Mouse (Mus musculus): ENCODE data around the gene Rplp2. TPM values are rescaled to one million over a fixed set of nuclear protein-coding genes. Genes with fewer than 3 reads are reported as not detected.

The Rplp2 gene
- total RNA-seq, 2 experiments from 2014 or later = 1,459 to 1,825 TPM

DNA sequence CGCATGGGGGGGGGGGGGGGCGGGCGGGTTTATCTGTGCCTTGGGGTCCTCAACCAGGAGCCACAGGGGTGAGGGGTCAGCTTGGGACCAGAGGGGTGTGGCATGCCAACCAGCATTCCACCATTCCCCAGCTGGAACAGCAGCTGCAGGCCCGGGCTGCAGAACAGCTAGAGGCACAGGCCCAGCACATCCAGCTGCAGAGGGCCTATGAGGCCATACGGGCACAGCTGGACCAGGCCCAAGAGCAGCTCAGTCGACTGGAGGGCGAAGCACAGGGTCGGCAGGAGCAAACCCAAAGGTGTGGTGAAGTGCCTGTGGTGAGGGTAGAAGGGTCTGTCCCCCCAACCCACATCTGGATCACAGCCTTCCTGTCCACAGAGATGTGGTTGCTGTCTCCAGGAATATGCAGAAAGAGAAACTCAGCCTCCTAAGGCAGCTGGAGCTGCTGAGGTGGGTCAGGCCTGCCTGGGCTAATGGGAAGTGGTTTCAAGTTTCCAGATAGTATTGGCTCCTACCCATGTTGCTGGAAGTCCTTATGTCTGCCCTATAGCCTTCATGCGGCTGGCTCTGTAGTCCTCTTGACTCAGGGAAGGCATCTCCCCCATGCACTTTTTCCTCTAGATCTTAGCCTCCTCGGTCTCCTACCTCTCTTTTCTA, 18.3 kb downstream of the Rplp2 start:
- ATAC-seq (ENCODE audit: poor library complexity, severe bottlenecking) = no peak

DNA sequence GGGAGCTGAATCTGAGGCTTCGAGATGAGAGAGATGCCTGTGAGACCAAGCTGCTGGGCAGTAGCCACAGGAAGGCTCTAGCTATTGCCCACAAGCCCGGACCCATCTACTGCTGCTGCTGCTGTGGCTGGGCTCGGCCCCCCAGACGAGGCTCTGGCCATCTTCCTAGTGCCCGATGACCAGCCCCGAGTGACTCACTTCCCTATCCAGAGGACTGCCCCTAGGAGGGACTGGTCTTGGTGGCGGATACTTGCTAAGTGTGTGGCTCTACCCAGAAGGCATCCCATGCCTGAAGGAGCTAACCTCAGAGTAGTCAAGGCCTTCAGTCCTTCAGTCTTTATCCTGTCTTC, 18.9 kb downstream of the Rplp2 start:
- ATAC-seq (ENCODE audit: poor library complexity, severe bottlenecking) = no peak

DNA sequence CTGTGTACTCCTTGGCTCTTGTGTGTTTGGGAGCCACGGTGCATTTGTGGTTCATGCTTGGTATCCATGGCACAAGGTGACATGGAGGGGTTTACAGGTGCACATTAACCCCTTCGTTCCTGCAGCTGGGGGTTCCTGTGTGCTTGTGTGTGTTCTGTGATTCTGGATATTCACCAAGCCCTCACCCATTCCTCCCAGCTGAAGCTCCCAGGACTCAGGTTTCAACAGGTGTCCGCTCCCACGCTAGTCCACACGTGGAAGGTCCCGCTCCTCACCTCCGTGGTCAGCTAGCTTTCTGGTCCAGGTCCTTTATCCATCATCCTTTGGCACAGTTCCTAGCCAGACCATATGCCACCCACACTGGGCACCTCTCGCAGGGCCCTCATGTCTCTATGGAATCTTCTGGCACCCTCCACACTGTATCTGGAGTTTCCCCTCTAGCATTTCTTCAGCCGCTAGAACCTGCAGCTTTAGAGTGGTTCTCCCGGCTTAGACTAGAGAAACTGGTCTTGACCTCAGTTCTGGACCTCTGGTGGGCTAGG, 19.5 kb downstream of the Rplp2 start:
- ATAC-seq (ENCODE audit: poor library complexity, severe bottlenecking) = no peak

DNA sequence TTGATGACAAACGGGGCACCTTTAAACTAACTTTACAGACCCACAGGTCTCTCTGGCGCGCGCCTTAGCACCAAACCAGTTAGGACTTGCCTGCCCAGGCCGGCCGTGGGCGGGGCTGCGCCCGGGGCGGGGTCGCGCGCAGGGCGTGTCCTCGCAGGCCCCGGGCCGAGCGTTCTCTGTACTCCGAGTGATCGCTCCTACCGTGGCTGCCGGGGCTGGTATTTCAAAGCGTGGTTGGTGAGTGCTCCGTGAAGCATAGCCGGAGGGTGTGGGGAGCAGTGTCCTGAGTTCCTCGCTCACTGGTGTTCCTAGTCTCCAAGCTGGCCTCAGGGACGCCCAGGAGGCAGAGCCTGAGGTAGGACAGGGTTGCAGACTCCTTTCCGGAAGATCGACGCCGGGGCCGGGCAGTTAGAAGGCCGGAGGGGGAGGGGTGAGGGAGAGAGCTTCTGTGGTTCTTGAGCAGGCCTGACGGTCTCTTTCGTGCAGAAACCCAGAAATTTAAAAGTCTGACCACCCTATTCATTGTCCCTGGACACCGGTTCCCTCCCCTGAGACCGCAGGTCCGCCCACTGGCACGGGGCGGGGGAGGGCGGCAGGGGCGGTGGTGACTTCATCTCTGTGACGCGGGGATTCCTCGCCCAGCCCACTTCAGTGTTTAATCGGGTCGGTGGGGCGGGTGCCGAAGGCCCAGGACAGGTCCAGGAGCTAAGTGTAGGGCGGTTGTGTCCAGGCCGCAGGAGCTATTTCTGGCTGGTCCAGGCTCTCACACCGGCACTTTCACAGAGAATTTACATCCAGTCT, 20.3 kb downstream of the Rplp2 start, which contains the start of gene Cd151:
Gene Cd151 (plus strand): TSS at position 163 of the 801 bp plus-strand sequence.
- peak; percentile 73 for ATAC-seq (ENCODE audit: poor library complexity, severe bottlenecking)

DNA sequence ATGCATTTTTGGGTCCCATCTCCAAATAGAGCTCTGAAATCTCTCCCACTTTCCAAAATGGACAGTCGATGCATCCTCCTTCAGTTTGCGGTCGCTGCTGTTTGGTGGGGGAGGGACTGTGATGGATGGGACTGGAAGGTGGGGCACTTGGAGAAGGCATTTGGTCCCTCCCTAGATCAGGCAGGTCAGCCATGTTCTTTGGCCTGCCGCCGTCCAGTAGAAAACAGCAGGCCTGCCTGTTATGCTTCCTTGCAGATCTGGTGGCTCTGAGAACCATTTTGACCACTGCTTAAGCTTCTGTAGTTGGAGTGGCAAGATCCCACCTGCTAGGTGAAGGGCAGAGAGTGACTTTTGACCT, 21.0 kb downstream of the Rplp2 start:
- no peak for ATAC-seq (ENCODE audit: poor library complexity, severe bottlenecking)

DNA sequence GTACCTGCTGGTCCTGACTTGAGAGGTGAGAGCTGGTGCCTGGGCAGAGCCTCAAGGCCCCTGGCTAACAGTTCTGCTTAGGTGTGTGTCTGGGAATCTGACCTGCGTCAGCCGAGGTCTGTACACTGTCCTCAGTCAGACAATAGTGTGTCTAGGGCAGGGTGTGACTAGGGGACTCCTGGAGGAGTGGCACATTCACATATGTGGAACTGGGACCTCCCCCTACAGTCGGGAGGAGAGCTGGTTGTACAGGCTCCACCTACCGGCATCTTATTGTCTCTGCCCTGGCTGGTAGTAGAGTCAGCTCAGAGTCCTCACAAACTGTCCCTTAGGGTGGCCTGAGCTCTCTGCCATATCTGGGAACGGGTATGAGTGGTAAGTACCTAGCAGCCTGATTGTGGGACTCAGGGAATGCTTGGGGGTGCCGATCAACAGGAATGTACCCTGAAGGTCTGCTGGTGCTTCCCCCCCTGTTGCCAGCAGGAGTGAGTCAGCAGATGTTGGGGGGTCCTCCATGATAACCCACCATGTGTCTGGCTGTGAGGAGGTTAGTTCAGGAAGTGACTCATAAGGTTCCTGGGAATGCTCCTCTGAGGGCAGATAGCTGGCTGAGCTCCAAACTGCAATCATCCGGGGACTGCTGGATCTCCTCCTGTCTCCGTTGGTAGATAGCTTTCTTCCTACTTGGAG, 21.5 kb downstream of the Rplp2 start:
- ATAC-seq (ENCODE audit: poor library complexity, severe bottlenecking) = peak; percentile 53

DNA sequence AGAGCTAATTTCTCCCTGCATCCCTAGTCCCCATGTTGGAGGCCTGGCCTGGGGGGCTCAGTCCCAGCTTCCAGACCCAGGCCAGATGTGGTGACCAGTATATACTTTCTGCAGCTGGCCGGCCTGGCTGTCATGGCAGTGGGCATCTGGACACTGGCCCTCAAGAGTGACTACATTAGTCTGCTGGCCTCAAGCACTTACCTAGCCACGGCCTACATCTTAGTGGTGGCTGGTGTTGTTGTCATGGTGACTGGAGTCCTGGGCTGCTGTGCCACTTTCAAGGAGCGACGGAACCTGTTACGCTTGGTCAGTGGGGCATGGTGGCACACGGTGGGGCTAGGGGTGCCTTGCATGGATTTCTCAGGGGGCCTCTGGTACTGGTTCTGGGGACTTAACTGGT, 22.2 kb downstream of the Rplp2 start:
- no peak for ATAC-seq (ENCODE audit: poor library complexity, severe bottlenecking)

DNA sequence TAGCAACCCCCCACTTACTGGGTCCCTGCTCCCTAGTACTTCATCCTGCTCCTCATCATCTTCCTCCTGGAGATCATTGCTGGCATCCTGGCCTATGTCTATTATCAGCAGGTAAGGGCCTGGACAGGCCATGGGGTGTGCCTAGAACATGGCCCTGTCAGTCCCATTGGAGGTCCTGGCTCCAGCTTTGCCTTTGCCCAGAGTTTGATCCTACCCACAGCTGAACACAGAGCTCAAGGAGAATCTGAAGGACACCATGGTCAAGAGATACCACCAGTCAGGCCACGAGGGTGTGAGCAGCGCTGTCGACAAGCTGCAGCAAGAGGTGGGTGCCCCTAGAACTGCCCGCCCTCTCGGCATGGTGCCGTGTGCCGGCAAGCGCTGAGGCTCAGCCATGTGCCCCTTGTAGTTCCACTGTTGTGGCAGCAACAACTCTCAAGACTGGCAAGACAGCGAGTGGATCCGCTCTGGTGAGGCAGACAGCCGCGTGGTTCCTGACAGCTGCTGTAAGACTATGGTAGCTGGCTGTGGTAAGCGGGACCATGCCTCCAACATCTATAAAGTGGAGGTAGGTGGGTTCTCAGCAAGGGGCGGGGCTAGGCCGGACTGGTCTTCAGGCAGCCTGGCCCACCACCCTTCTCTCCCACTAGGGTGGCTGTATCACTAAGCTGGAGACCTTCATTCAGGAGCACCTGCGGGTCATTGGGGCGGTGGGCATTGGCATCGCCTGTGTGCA, 22.9 kb downstream of the Rplp2 start:
- ATAC-seq (ENCODE audit: poor library complexity, severe bottlenecking) = no peak

DNA sequence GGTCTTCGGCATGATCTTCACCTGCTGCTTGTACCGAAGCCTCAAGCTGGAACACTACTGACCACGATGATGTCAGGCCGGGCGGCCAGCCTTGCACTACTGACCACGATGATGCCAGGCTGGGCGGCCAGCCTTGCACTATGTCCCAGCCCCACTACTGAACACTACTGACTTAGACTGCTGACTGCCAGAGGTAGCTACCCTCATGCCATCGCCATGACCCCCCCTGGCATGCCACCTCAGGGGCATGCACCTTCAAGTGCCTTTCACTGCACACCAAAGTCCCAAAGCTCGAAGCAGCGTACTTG, 23.4 kb downstream of the Rplp2 start:
- no peak for ATAC-seq (ENCODE audit: poor library complexity, severe bottlenecking)

DNA sequence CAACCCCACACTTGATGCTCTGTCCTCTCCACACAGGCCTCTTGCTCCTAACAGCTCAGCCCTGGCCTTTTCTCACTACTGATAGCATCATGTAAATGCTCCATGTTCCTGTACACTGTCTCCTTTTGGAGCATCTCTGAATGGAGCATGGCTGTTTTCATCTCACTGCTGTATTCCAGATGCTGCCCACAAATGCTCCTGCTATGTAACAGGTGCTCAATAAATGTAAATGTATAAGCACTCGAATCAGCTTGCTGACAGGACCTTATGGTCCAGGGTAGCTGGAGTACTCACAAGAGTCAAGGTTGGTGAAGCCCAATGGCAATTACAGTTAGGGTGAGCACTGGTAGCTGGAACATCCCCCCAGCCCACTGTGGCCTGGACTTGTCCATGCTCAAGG, 24.1 kb downstream of the Rplp2 start:
- ATAC-seq (ENCODE audit: poor library complexity, severe bottlenecking) = no peak

DNA sequence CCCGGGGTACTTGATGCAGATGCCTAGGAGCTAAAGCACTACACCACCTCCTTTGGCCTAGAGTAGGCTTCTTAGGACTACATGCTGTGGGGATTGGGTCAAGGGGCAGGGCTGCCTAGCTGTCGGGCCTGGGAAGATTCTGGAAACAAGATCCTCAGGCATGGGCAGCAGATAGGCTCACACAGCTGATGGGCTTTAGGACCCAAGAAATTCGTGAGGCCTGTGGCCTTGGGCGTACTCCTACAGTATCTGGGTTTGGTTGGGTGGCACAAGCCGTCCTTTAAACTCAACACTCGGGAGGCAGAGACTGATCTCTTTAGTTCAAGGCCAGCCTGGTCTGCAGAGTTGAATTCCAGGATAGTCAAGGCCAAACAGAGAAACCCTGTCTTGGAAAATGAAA, 25.1 kb downstream of the Rplp2 start:
- no peak for ATAC-seq (ENCODE audit: poor library complexity, severe bottlenecking)

DNA sequence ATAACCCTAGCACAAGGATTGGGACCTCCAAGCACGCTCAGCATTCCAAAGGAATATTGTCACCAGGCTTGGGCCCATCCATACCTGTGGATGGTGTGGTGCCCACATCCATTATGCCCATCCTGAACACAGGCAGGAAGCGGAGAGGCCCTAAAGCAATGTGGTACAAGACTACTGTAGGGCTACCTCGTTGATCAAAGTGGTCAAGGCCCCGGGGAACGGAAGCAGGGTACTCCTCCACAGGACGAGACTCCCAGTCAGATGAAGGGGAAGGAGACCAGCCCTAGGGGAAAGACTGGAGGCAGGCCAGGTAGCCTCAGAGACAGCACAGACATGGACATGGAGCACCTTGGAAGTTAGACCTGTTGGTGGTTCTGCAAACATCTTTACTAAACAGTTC, 25.6 kb downstream of the Rplp2 start:
- no peak for ATAC-seq (ENCODE audit: poor library complexity, severe bottlenecking)

DNA sequence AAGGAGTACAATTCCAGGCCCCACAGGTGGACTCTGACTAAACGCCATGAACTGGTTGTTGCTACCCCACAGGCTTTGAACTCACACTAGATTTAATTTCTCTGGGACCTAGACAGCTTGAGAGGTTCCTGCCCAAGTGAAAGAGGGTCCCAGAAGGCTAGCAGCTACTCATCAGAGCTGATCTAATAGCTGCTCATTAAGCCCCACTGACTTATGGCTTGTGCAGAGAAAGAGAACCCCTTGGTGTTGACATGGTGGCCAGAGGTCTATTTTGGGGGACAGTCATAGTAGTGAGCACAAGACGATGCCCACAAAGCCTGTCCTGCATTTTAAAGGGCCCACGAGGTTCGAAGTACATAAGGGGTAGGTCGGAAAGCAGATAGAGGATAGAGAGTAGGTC, 27.0 kb downstream of the Rplp2 start:
- no peak for ATAC-seq (ENCODE audit: poor library complexity, severe bottlenecking)

DNA sequence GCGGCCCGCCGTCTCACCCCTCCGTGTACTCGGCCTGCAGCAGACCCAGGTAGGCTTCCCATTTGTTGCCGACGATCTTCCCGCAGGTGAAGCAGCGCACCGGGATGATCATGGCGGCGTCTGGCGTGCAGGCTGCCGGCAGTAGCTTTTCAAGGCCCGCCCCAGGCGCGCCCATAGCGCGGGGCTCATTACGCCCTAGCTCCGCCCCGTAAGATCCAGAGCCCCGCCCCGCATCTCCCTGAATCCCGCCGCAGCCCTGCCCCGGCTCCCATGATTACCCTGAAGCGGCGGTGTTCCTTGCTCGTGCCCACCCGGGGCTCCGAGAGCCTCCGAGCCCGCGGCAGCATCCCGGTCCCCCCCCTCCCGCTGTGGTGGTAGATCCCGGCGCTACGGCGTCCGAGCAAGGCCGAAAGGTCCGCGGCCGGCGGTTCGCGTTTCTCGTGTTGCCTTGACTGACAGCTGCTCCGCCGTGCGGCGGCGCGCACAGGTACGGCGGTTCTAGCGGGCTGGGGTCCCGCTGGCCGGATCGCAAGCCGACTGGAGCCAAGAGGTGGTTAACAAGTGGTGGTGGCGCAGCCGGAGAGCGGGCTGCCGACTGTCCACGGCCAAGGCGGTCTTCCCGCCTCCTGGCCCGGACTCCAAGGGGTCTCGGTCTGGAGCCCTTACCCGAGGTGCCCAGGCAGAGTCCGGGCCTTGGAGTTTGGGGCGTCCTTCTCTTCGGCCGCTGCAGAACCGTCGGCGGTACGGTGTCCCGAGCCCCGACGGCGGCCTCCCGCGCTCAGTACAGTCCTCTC, 28.0 kb downstream of the Rplp2 start, which contains the start of the genes Polr2l and Tspan4:
Gene Polr2l (minus strand): TSS at position 122 of the 794 bp plus-strand sequence.
Gene Tspan4 (plus strand): TSS at position 230 of the 794 bp plus-strand sequence.
- ATAC-seq (ENCODE audit: poor library complexity, severe bottlenecking) = peak; percentile 80

DNA sequence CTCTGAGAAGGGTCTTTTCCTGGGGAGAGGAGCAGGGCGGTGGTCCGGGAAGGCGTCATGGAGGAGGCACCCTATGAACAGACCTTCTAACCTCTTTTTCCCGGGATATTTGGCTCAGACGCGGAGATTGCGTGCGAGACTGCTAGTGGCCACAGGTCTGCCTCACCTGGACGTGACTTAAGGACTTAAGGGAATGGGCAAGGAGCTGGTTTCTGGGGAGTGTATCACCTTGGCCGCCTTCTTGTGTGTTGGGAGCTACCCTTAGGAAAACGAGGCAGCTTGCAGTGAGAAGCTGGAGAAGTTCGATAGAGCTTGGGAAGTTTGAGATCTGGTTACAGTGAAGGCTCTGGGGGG, 28.6 kb downstream of the Rplp2 start:
- ATAC-seq (ENCODE audit: poor library complexity, severe bottlenecking) = no peak

DNA sequence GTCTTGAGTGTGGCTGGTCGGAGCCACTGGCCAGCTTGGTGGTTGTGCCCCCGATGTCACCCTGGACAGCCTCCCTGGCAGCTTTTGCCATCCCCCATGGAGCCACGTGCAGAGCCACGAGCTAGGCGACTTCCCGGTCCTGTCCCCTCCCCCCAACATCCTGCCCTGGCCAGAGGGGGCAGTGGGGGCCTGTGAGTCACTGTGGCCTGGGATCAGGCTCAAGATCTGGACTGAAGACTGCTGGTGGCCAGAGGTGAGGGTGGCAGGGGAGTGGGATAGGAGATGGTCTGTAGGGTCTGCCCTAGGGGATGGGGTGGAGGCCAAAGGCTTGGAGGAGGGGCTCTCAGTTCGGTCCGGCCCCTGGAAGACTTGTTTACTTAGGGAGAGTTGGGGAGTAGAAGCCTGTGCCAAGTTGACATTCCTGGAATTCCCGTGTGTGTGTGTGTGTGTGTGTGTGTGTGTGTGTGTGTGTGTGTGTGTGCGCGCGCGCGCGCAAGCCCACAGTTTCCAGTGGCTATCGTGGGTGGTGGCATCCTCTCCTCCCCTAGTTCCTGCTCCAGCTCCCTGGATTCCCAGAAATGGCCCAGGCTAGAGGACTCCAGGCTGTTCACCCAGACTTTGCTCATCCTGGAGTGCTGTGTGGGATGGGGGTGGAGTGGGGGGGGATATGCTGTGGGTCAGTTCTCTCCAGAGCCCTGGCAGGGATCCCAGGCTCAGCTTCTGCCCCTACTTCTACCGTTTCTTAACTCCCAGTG, 29.2 kb downstream of the Rplp2 start:
- ATAC-seq (ENCODE audit: poor library complexity, severe bottlenecking) = peak; percentile 34

DNA sequence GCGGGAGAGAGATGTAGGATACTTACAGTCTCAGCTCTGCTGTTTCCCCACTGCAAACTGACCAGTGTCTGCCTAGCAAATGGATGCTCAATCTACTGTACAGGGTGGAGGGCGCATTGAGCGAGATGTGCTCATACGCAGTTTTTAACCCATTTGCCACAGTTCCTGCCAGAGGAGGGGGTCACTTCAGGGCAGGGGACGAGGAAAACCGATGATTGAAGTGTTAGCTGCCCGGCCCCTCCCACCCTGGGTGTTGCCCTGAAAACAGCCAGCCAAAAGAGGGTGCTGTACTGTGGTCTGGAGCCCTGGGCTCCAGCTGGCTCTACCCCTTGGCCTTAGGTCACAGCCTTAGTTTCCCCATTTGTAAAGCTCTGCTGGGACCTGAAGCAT, 29.8 kb downstream of the Rplp2 start:
- ATAC-seq (ENCODE audit: poor library complexity, severe bottlenecking) = no peak

DNA sequence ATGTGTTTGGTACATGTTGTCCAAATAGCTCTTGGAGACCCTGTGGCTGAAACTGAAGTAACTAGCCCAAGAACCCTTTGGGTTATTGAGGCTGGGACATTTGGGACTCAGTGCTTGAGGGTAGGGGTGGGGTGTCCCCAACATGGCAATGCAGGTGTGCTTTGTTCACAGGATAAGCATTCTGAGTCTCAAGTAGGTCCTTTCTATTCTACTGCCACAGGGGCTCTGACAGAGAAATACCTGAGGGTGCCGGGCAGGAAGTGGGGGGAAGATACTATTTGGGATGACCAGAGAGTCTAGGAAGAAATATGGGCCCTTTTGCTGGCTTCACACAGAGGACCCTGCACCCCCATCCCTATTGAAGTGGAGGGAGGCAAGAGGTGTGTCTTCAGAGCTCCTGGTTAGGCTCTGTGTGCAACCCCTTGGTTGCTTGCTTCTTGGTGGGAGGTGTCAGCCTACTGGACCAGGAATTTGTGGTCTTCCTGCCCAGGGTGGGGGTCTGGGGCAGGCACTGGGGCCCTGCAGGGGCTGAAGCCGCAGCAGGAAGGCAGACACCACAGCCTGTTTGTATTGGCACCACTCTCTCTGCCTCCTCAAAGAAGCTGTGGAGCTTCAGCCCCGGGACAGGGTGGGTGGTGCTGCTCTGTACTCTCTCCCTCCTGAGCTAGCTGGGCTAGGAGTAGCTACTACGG, 30.6 kb downstream of the Rplp2 start:
- no peak for ATAC-seq (ENCODE audit: poor library complexity, severe bottlenecking)

DNA sequence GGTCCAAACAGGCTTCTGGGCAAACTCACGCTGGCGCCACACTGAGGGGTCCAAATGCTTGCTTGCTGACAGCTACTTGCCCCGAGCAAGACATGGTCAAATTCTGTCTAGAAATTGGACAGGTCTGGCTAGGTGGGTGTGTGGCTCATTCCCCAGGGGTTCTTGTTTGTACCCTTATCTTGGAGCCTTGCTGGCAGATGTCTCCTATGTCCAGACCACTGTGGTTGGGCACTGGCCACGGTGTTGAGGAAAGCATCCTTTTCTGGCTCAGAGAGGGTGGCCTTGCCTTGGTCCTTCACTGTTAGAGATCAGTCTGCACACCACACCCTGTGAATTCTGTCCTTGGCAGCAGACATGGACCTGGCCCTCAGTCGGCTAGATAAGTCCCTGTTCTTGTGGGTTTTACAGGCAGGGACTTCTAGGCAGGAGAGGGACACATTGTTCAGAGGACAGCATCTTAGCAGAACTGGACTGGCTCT, 31.1 kb downstream of the Rplp2 start:
- no peak for ATAC-seq (ENCODE audit: poor library complexity, severe bottlenecking)
